In the genomic region with DNA sequence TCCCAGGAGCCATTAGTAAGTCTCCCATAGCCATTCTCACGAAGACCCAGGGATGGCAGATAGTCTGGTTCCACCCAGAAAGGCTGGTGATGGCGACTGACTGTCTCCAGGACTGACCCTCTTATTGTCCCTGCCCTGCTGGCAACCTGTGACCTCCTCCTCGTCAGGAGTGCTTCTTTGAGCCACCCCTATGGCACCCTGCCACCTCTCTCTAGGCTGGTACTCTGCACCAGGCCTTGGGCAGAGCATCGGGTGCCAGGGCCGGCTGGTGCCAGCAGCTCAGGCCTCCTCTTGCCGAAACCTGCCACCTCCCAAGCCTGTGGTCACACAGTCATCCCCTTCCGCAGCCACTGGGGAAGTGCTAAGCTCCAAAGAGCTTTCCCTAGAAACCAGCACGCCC, we compare ENCODE assay signal across 27 mouse cellular contexts. TPM values are rescaled to one million over a fixed set of nuclear protein-coding genes. Genes with fewer than 3 reads are reported as not detected.
DNase-seq lines count a peak whose midpoint lies in the region; ATAC-seq and TF ChIP-seq lines count a peak whose summit lies in the region.
"Had no signal": no experiment of that assay in that cellular context is flagged by ENCODE, and none has a peak within 500 bp of the region (broad histone marks: within the 10 kb centered on the region; RNA-seq: fewer than 3 reads in every experiment).

No protein-coding gene starts in this region.

- TF ChIP-seq POLR2A in cerebellum, adult 2 months (IDR thresholded peaks at IDR 0.05; ENCODE audit: borderline replicate concordance, insufficient read depth, low read length): no peak
- no peak for TF ChIP-seq POLR2A in liver, adult 2 months (IDR thresholded peaks at IDR 0.05; ENCODE audit: extremely low read depth, insufficient read depth, low read length)

- TF ChIP-seq EP300 in liver, postnatal 0 days (IDR thresholded peaks at IDR 0.05; ENCODE audit: low read depth): no peak

- no peaks in the 10 kb centered on the region for H3K79me2 ChIP-seq in liver, adult 2 months (ENCODE audit: control insufficient read depth, insufficient read depth, low read length)

- intact Hi-C loops in gastrocnemius, postnatal 14 days (cut with DNase I; ENCODE audit: low total_unique reads): loop anchor here (5.0 kb wide), 1 partner anchor 92 kb away; no protein-coding TSS in a partner anchor

- DNase-seq in cerebellum, postnatal 14 days: peak; percentile 24 to 43
- no peak for DNase-seq in cerebellum, adult 2 months
- DNase-seq in gastrocnemius, postnatal 14 days: peak; percentile 25
- DNase-seq in gastrocnemius, postnatal 25 days: no peak
- peak; percentile 30 for DNase-seq in liver, adult 2 months (ENCODE audit: extremely low read depth, low read depth, low spot score)
- DNase-seq in liver, postnatal 0 days: no peak
- DNase-seq in embryonic facial prominence, embryonic 10.5 days (ENCODE audit: low spot score): no peak
- DNase-seq in kidney, adult 18-20 months: no peak
- DNase-seq: adrenal gland, postnatal 25 days; B cell, adult 2 months; gastrocnemius, postnatal 10 days had no signal

- H3K36me3 ChIP-seq in liver, adult 2 months (ENCODE audit: control insufficient read depth, insufficient read depth, low read length): no peaks in the 10 kb centered on the region
- no peaks in the 10 kb centered on the region for H3K36me3 ChIP-seq in liver, postnatal 0 days (replicated peaks; ENCODE audit: insufficient read depth, low read length)
- H3K36me3 ChIP-seq in embryonic facial prominence, embryonic 10.5 days (replicated peaks): no peaks in the 10 kb centered on the region
- H3K36me3 ChIP-seq: embryonic facial prominence, embryonic 15.5 days; forebrain, embryonic 10.5 days; G1E; heart, embryonic 12.5 days; hindbrain, embryonic 10.5 days; hindbrain, embryonic 15.5 days had no signal

- no peak overlapping the region for H3K27ac ChIP-seq in cerebellum, adult 2 months (ENCODE audit: insufficient read depth, low read length)
- H3K27ac ChIP-seq in liver, adult 2 months (replicated peaks; ENCODE audit: insufficient read depth, low read depth, low read length): no peak overlapping the region
- no peak overlapping the region for H3K27ac ChIP-seq in liver, postnatal 0 days (ENCODE audit: low read depth)
- H3K27ac ChIP-seq in embryonic facial prominence, embryonic 10.5 days (replicated peaks): 0 out of 2 replicates have a peak overlapping the region, but pooled peaks have one; percentile 14
- H3K27ac ChIP-seq: embryonic facial prominence, embryonic 15.5 days; forebrain, embryonic 10.5 days; hindbrain, embryonic 10.5 days; hindbrain, embryonic 15.5 days had no signal

- no peak for TF ChIP-seq CTCF in cerebellum, adult 2 months (IDR thresholded peaks at IDR 0.05; ENCODE audit: borderline replicate concordance, insufficient read depth, low read depth, low read length)
- TF ChIP-seq CTCF in liver, adult 2 months (IDR thresholded peaks at IDR 0.05; ENCODE audit: low read depth, low read length): no peak
- TF ChIP-seq CTCF in liver, postnatal 0 days (IDR thresholded peaks at IDR 0.05; ENCODE audit: low read depth): no peak

- H3K4me1 ChIP-seq in cerebellum, adult 2 months (ENCODE audit: control insufficient read depth, insufficient read depth, low read length): no peaks in the 10 kb centered on the region
- H3K4me1 ChIP-seq in liver, adult 2 months (ENCODE audit: control insufficient read depth, insufficient read depth, low read length): no peaks in the 10 kb centered on the region
- H3K4me1 ChIP-seq in liver, postnatal 0 days (ENCODE audit: insufficient read depth): peaks cover 8% of the 10 kb centered on the region
- H3K4me1 ChIP-seq in embryonic facial prominence, embryonic 10.5 days: peaks cover 41% of the 10 kb centered on the region

- H3K27me3 ChIP-seq in cerebellum, adult 2 months (ENCODE audit: control insufficient read depth, insufficient read depth, low read length): peaks cover 2% of the 10 kb centered on the region; the same call in 1 of the 2 replicates
- peaks cover 2% of the 10 kb centered on the region for H3K27me3 ChIP-seq in liver, adult 2 months (ENCODE audit: control insufficient read depth, insufficient read depth, low read length)
- H3K27me3 ChIP-seq in liver, postnatal 0 days (ENCODE audit: insufficient read depth, low read length): peaks cover 36% of the 10 kb centered on the region
- peaks cover 81% of the 10 kb centered on the region for H3K27me3 ChIP-seq in embryonic facial prominence, embryonic 10.5 days (replicated peaks; ENCODE audit: low read depth, poor library complexity, severe bottlenecking)

- ATAC-seq in liver, postnatal 0 days: no peak
- ATAC-seq: CD4-positive, CD25-positive, alpha-beta regulatory T cell, adult 4 months; forebrain, embryonic 14.5 days; inflammation-experienced regulatory T-cells, adult 6 months; intestine, postnatal 0 days had no signal

- no peak overlapping the region for H3K4me3 ChIP-seq in cerebellum, adult 2 months (replicated peaks; ENCODE audit: insufficient read depth, low read depth, low read length)
- H3K4me3 ChIP-seq in liver, adult 2 months (ENCODE audit: insufficient read depth, low read depth, low read length): no peak overlapping the region
- H3K4me3 ChIP-seq in liver, postnatal 0 days (ENCODE audit: low read depth, low read length): no peak overlapping the region
- no peak overlapping the region for H3K4me3 ChIP-seq in embryonic facial prominence, embryonic 10.5 days
- H3K4me3 ChIP-seq: embryonic facial prominence, embryonic 15.5 days; erythroblast, embryonic 14.5 days; forebrain, embryonic 10.5 days; heart, embryonic 12.5 days; hindbrain, embryonic 10.5 days; hindbrain, embryonic 15.5 days had no signal

- no peak overlapping the region for H3K9ac ChIP-seq in liver, adult 2 months (ENCODE audit: low read depth, low read length)
- no peak overlapping the region for H3K9ac ChIP-seq in liver, postnatal 0 days (replicated peaks)
- H3K9ac ChIP-seq: embryonic facial prominence, embryonic 15.5 days; heart, embryonic 12.5 days; hindbrain, embryonic 15.5 days had no signal

- 34% methylated on average over 8 of the region's 8 CpGs for WGBS in cerebellum, adult 2 months
- WGBS in liver, adult 2 months: 58% methylated on average over 8 of the region's 8 CpGs
- WGBS in liver, postnatal 0 days (ENCODE audit: insufficient replicate concordance): 72% methylated on average over 8 of the region's 8 CpGs
- 61% methylated on average over 8 of the region's 8 CpGs for WGBS in embryonic facial prominence, embryonic 10.5 days

- H3K4me2 ChIP-seq in liver, postnatal 0 days (ENCODE audit: low read depth, low read length): no peak overlapping the region
- H3K4me2 ChIP-seq: embryonic facial prominence, embryonic 15.5 days; heart, embryonic 12.5 days; hindbrain, embryonic 15.5 days had no signal

- no peaks in the 10 kb centered on the region for H3K9me3 ChIP-seq in liver, postnatal 0 days (ENCODE audit: low read length)
- no peaks in the 10 kb centered on the region for H3K9me3 ChIP-seq in embryonic facial prominence, embryonic 10.5 days
- H3K9me3 ChIP-seq: embryonic facial prominence, embryonic 15.5 days; forebrain, embryonic 10.5 days; G1E; heart, embryonic 12.5 days; hindbrain, embryonic 10.5 days; hindbrain, embryonic 15.5 days had no signal

RNA-seq across cellular contexts. Expression of a gene that starts 42.2 kb away (rescaled TPM):
- 0.26 and 0.55 TPM in 2 replicates for polyA plus RNA-seq in cerebellum, adult 2 months (2012; rRNA removed)
- total RNA-seq in gastrocnemius, postnatal 14 days (2021): not detected
- under 1 TPM; 0.23 to 0.35 TPM for total RNA-seq in gastrocnemius, postnatal 25 days (2021)
- total RNA-seq in liver, adult 2 months (2014; rRNA removed): not detected in 2 replicates
- polyA plus RNA-seq in liver, adult 2 months (2012; rRNA removed): not detected in 2 replicates
- not detected in 2 replicates for polyA plus RNA-seq in liver, postnatal 0 days (2015; fragmentation: Nextera tagmentation; extraction: Ambion mirVana)
- polyA plus RNA-seq in embryonic facial prominence, embryonic 10.5 days (2016; fragmentation: Nextera tagmentation; extraction: Ambion mirVana): 0.16 TPM in 1 of 2 replicates, not detected in the other
- total RNA-seq: adrenal gland, postnatal 25 days; gastrocnemius, postnatal 10 days; granulocyte monocyte progenitor cell, adult 5-6 weeks; heart, adult 8-10 months; heart, postnatal 25 days had no signal
- polyA plus RNA-seq: CD4-positive, CD25-positive, alpha-beta regulatory T cell, adult 4 months; embryonic facial prominence, embryonic 11.5 days; erythroblast, embryonic 14.5 days; forebrain, embryonic 10.5 days; forebrain, embryonic 14.5 days; G1E; heart, embryonic 12.5 days; heart, embryonic 16.5 days; hindbrain, embryonic 10.5 days; hindbrain, embryonic 15.5 days; intestine, postnatal 0 days had no signal

Comparison
In these comparisons a context has a peak if more than half of its experiments do, and no peak if none do; other contexts are left out.
1. DNase-seq: peak in cerebellum, postnatal 14 days (2 of 2), gastrocnemius, postnatal 14 days (single experiment) and liver, adult 2 months (single experiment); none in cerebellum, adult 2 months (0 of 2), gastrocnemius, postnatal 25 days (single experiment), liver, postnatal 0 days (single experiment), embryonic facial prominence, embryonic 10.5 days (single experiment) and kidney, adult 18-20 months (single experiment).